Mouse (Mus musculus) ovary, postnatal 14 days (tissue): ENCODE measurements around the gene Lilra5.
"Not testable (repeated sequence)": the region's sequence is repeated elsewhere in the genome, so short reads cannot be mapped to it uniquely, and the experiment has no call there.

Experiments used
- DNase-seq: peaks from one replicate; pipeline ENCODE4 v3.0.0; 2022; ENCODE audit warnings: low spot score

Lilra5 gene

GRCm38 (mm10) chr7:4237454-4237853 lies at the start of gene Lilra5:
Gene Lilra5, plus strand, starts transcription at chr7:4237754.
- DNase-seq: no peak

DNA sequence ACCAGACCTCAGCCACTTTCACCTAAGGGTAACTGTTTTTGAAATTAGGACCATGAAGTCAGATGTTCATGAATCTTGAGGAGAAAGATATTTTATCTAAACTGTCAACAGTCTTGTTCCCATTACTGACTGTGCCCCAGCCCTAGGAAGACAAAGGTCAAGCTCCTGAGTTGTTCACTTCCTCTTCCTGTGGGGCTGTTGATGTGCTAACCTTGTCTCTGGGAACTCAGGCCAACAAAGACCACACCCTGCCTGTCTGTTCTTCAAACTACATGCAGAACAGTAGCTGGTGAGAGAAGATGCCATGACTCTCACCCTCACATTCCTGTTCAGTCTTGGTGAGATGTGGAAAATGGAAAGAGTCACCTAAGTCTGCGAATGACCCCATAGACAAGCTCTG lies 30.4 kb upstream of the Lilra5 start:
- no peak for DNase-seq

- DNase-seq: no peak
These were observed 28.9 kb upstream of the Lilra5 start for GRCm38 (mm10) chr7:4208626-4209025.

DNA sequence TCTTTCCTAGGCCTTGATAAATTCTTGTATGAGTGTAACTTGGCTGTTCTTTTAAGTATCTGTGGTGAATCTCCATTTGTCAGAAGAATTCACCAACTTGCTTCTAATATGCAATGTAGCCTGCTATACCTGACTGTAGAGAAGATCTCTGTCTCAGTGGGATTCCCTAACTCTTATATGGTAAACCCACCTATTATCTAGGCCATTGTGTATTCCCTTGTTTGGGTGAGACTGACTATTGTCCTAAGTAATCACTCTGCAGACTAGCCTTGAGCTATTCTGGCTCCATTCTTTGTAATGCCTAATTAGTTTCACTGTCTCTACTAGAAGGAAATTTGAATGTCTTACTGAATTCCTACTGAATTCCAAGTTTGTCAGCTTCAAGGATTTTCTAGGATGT lies 24.1 kb upstream of the Lilra5 start:
- not testable (repeated sequence) for DNase-seq

- DNase-seq: no peak
These were observed 22.2 kb upstream of the Lilra5 start for GRCm38 (mm10) chr7:4215396-4215795.

- DNase-seq: no peak
These were observed 21.7 kb upstream of the Lilra5 start for GRCm38 (mm10) chr7:4215805-4216204.

GRCm38 (mm10) chr7:4235536-4235935 lies 2.0 kb upstream of the Lilra5 start:
- no peak for DNase-seq

- no peak for DNase-seq
These were observed 1.6 kb downstream of the Lilra5 start for GRCm38 (mm10) chr7:4239038-4239721.

DNA sequence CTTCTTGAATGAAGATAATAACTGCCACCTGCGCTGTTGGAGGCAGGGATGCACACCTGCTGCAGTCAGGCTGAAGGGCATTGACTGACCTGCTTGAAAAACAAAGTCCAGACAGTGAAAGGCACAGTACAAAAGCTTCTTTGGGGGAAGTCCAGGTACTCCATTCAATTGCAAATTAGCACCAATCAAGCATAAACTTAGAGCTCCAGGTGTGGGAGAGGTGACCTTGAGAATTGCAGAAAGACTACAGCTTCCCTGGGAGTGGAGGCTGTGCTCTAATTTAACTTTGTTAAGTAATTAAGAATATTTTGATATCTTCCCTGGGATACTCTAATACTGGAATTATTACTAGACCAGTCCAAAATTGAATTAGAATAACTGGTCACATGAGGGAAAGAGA lies 13.7 kb downstream of the Lilra5 start:
- DNase-seq: not testable (repeated sequence)

- not testable (repeated sequence) for DNase-seq
These were observed 18.5 kb downstream of the Lilra5 start for GRCm38 (mm10) chr7:4256060-4256459.

DNA sequence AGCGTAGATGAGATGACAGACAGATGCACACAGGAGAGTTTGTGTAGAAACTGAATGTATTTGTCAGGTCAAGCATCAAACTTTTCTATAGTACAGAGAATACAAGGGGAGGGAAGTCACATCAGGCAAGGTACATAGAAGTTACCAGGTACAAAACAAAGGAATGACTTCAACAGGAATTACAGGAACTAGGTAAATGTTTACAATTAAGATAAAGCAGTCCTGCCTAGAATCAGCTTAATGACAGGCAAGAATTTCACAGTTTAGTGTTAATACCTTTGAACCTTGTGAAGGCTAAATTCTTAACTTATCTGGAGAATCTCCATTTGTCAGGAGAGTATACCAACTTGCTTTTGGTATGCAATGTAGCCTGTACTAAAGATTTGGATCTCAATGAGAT lies 23.0 kb downstream of the Lilra5 start:
- DNase-seq: not testable (repeated sequence)

DNA sequence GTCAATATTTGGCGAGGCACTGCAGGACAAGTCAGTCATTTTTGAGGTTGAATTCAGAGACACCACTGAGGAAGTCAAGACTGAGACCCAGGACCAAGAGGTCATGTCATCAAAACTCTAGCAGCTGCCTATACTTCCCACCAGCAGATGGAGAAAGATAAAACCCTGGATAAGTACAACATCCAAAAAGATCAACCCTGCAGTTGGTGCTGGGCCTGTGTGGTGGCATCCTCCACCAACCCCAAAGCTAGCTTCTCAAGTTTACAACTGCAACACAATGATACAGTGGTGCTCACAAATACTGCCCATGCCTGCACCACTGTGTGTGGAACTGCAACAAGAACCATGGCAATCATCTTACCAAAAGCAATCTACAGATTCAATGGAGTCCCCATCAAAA lies 34.6 kb downstream of the Lilra5 start:
- DNase-seq: not testable (repeated sequence)

GRCm38 (mm10) chr7:4273874-4274273 lies 36.3 kb downstream of the Lilra5 start:
- DNase-seq: not testable (repeated sequence)

DNA sequence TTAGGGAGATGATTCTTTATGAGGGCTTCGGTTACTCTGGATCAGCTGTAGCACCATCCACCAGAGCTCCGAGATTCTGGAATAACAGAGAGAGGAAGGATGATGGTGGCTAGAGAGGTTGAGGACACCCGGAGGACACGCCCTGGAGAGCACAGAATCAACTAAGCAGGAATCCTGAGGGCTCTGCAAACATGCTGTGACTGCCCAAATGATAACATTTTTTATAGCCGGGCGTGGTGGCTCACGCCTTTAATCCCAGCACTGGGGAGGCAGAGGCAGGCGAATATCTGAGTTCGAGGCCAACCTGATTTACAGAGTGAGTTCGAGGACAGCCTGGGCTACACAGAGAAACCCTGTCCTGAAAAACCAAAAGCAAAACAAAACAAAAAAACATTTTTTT lies 37.9 kb downstream of the Lilra5 start:
- not testable (repeated sequence) for DNase-seq

DNA sequence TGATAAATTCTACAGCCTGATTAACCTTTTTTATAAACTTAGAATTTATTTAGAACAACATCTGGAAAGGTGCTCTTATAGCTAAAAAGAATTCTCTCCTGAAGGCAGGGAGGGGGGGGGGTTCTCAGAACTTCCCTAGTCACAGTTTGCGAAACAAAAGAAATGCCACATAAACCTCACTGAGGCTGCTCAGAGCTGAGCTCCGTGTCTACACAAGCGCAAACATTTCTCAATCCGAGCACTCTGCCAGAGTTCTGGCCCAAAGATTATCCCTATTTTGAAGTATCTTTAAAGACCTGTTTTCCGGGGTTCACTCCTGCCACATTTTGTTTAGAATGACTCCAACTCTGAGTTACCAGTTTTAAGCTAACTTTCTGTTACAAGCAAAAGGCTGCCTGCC lies 55.1 kb downstream of the Lilra5 start:
- no peak for DNase-seq
